In genomic region chr12:106132715-106133114, GRCm38 (mm10) we compare ENCODE assay signal across 23 mouse cellular contexts.
"Had no signal": no experiment of that assay in that cellular context is flagged by ENCODE, and none has a peak within 500 bp of the region (broad histone marks: within the 10 kb centered on the region; RNA-seq: fewer than 3 reads in every experiment).

No protein-coding gene starts in this region.

- H3K27me3 ChIP-seq: limb, embryonic 13.5 days; liver, embryonic 12.5 days; liver, embryonic 15.5 days; lung, embryonic 15.5 days; megakaryocyte, embryonic 14.5 days; neural tube, embryonic 12.5 days; neural tube, embryonic 15.5 days; stomach, embryonic 15.5 days had no signal

- DNase-seq: kidney, adult 2 months; kidney, postnatal 25 days; liver; lung, adult 18-20 months; lung, postnatal 10 days; lung, postnatal 36 days; midbrain, embryonic 14.5 days; right cerebral cortex, adult 18-20 months; right cerebral cortex, postnatal 25 days; spleen, adult 18-20 months; thymus, adult 2 months; thymus, postnatal 25 days had no signal

- H3K9me3 ChIP-seq: limb, embryonic 10.5 days; liver, embryonic 12.5 days; liver, embryonic 15.5 days; lung, embryonic 15.5 days; neural tube, embryonic 15.5 days; stomach, embryonic 15.5 days had no signal

- ATAC-seq: liver, embryonic 12.5 days had no signal

- H3K27ac ChIP-seq: kidney, postnatal 0 days; limb, embryonic 10.5 days; limb, embryonic 13.5 days; liver, embryonic 12.5 days; liver, embryonic 15.5 days; lung, embryonic 15.5 days; midbrain, embryonic 10.5 days; neural tube, embryonic 12.5 days; neural tube, embryonic 15.5 days; stomach, embryonic 15.5 days had no signal

- H3K4me3 ChIP-seq: limb, embryonic 10.5 days; limb, embryonic 13.5 days; liver, embryonic 12.5 days; liver, embryonic 15.5 days; lung, embryonic 15.5 days; megakaryocyte, embryonic 14.5 days; midbrain, embryonic 10.5 days; neural tube, embryonic 12.5 days; neural tube, embryonic 15.5 days; stomach, embryonic 15.5 days had no signal

- H3K4me1 ChIP-seq: limb, embryonic 13.5 days; liver, embryonic 12.5 days; liver, embryonic 15.5 days; lung, embryonic 15.5 days; megakaryocyte, embryonic 14.5 days; stomach, embryonic 15.5 days had no signal

- H3K4me2 ChIP-seq: limb, embryonic 13.5 days; liver, embryonic 12.5 days; liver, embryonic 15.5 days; lung, embryonic 15.5 days; neural tube, embryonic 12.5 days; neural tube, embryonic 15.5 days; stomach, embryonic 15.5 days had no signal

- H3K9ac ChIP-seq: limb, embryonic 13.5 days; liver, embryonic 12.5 days; liver, embryonic 15.5 days; lung, embryonic 15.5 days; neural tube, embryonic 12.5 days; neural tube, embryonic 15.5 days; stomach, embryonic 15.5 days had no signal

- H3K36me3 ChIP-seq: limb, embryonic 10.5 days; limb, embryonic 13.5 days; liver, embryonic 12.5 days; liver, embryonic 15.5 days; lung, embryonic 15.5 days; midbrain, embryonic 10.5 days; neural tube, embryonic 12.5 days; neural tube, embryonic 15.5 days; stomach, embryonic 15.5 days had no signal
